Mouse (Mus musculus) heart, adult 2 months (tissue): ENCODE measurements around the gene Gabbr1.

Experiments used
- CTCF ChIP-seq: fragments of 200-600 bp; IDR thresholded peaks from 2 replicates; pipeline ENCODE4 v1.8.1; 2022; ENCODE audit warnings: antibody characterized with exemption, mild to moderate bottlenecking, moderate library complexity
- POLR2A ChIP-seq: fragments of 200-500 bp; IDR thresholded peaks from 2 replicates; pipeline ENCODE4 v1.6.1; 2011; ENCODE audit warnings: mild to moderate bottlenecking, low read depth, low read length, control low read depth; ENCODE audit not compliant: insufficient read depth

GRCm38 (mm10) chr17:37063686-37064495 lies 18.1 kb downstream of the Gabbr1 start:
- TF ChIP-seq POLR2A (no peak), CTCF (no peak)
